Mouse (Mus musculus) brown adipose tissue, adult 24 weeks (tissue): ENCODE measurements around the gene Hfe2. TPM values are rescaled to one million over a fixed set of nuclear protein-coding genes. Genes with fewer than 3 reads are reported as not detected.
A peak's percentile ranks its signal among the peaks of the same experiment; 100 is the strongest.
"Not testable (repeated sequence)": the region's sequence is repeated elsewhere in the genome, so short reads cannot be mapped to it uniquely, and the experiment has no call there.

ENCODE experiments used
- H3K27ac ChIP-seq: fragments of 200-500 bp; replicated peaks from 2 replicates; pipeline ENCODE4 v1.5.1; 2012; ENCODE audit warnings: low read depth, mild to moderate bottlenecking, low read length
- H3K4me1 ChIP-seq: fragments of 200-500 bp; 2 replicates; pipeline ENCODE4 v1.6.1; 2012; ENCODE audit warnings: low read length, mixed read lengths; ENCODE audit not compliant: control insufficient read depth, insufficient read depth, insufficient read length
- H3K4me3 ChIP-seq: fragments of 200-500 bp; 2 replicates; pipeline ENCODE4 v1.5.1; 2012; ENCODE audit warnings: low read depth, mild to moderate bottlenecking, low read length, moderate library complexity; ENCODE audit not compliant: insufficient read depth
- polyA plus RNA-seq: library from polyadenylated mRNA; stranded (reverse); fragments of >200 nt; gene quantifications from 2 replicates; pipeline ENCODE4 v1.2.4, GENCODE M21; 2012; ENCODE audit not compliant: missing spikeins, insufficient read depth, insufficient read length

The Hfe2 gene
- polyA plus RNA-seq, 1 experiment, result 5.4 TPM

DNA sequence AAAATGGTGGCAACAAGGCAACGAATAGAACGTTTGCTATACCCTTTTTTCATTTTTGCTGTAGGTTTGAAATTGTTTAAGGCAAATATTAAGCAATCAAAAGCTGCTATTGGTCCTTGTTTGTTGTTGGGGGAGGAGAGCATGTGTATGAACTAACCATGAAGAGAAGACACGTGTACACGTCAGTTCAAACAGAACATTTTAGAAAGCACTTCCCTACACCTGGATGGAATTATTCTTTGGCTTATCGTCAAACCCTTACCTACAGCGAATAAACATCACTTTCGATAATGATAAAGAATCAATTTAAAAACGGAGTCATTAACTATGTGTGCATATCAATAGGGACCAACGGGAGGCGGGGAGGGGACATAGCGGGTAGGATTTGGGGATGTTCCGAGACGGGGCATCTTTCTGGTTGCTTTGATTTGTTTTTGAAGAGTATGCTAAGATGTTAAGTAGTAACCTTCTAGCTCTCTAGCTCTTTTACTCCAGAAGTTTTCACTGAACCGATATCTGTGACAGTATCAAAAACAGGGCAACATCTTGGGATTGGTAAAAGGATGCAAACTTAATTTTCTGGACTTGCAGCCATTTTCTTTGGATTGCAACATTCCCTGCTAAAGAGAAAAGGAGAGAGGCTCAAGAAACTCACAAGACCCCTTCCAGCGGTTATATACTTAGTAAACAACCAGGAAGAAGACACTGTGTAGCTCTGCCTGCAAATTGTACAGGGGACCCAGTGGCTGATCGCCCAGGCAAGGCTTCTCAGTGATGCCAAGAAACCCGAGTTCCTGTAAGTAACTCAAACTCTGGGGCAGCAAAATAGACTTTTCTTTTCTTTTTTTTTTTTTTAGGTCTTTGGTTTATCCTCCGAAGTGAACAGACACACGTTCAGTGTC, 22.5 kb upstream of the Hfe2 start:
- Histone ChIP-seq H3K4me1 (no peaks in the 10 kb centered on the region), H3K4me3 (peak overlapping the region; percentile 75), H3K27ac (no peak overlapping the region)

DNA sequence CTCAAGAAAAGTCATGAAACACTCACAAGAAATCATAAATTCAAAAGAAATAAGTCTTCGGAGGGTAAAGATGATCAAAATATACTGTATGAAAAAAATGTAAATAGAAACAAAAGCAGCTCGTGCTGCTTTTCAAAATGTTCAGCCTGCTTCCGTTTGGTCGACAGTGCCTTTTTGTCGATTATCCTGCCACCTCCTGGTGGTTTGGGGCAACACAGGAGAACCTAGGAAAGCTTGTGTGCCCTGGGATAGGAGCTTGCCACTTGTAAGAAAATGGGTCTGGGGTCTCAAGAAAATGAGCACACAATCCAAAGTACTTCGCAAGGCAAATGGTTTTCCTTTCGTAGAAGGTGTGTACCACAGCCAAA, 21.9 kb upstream of the Hfe2 start:
- H3K4me3 ChIP-seq, result peak overlapping the region; percentile 75
- no peak overlapping the region for H3K27ac ChIP-seq
- H3K4me1 ChIP-seq, result no peaks in the 10 kb centered on the region

DNA sequence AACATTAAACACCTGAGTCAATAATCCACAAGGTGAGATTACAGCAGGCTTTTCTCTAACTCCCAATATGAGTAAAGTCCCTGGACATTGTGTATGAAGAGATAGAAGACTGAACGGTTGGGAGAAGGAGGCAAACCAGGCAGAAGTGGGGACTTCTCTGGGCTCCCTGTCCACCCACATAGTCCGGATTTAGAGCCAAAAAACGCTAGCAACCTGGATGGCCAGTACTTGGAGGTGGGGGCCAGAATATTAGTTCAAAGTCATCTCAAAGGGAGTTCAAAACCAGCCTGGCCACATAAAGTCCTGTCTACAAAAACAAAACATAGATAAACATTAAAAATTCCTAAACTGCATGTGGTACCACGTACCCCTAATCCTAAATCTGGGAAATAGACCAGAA, 21.0 kb upstream of the Hfe2 start:
- Histone ChIP-seq H3K4me3 (no peak overlapping the region), H3K4me1 (no peaks in the 10 kb centered on the region), H3K27ac (no peak overlapping the region)

DNA sequence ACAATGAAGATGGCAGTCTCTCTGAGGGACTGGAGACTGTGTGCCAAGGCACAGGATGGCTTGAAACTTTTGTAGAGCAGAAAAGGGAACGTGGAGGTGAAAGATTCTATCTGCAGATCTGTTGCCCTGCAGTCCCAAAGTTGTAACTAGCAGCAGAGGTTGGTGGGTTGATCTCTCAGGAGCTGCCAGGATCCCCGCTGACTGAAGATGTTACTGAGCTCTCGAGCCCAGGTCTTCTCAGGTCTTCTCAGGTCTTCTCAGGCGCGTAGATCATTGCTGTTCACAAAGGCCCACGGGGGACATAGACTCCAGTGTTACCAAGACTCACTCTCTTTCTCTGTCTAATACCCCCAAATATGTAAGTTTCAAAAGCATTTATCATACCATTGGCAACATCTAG, 20.0 kb upstream of the Hfe2 start:
- Histone ChIP-seq H3K4me3 (no peak overlapping the region), H3K4me1 (no peaks in the 10 kb centered on the region), H3K27ac (no peak overlapping the region)

DNA sequence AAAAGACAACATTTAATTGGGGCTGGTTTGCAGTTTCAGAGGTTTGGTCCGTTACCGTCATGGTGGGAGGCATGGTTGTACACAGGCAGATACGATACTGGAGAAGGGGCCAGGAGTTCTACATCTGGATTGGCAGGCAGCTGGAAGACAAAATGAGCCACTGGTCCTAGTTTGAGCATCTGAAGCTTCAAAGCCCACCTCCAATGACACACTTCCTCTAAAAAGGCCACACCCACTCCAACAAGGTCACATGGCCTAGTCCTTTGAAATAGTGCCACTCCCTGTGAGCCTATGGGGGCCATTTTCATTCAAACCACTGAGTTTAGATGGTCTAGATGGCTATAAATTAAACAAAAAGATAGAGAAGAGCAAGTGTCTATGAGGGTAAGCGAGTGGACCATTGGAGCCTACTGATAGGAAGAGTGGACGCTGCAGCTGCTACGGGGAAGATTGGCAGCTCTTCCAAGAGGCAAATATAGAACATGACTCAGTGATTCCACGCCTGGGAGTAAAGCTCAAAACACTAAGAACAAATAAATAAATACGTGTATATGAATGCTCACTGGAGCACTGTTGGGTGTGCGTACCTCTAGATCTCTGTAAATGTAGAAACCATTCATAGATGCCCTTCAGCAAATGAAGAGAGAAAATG, 18.4 kb upstream of the Hfe2 start:
- Histone ChIP-seq H3K4me3 (no peak overlapping the region), H3K27ac (no peak overlapping the region), H3K4me1 (no peaks in the 10 kb centered on the region)

DNA sequence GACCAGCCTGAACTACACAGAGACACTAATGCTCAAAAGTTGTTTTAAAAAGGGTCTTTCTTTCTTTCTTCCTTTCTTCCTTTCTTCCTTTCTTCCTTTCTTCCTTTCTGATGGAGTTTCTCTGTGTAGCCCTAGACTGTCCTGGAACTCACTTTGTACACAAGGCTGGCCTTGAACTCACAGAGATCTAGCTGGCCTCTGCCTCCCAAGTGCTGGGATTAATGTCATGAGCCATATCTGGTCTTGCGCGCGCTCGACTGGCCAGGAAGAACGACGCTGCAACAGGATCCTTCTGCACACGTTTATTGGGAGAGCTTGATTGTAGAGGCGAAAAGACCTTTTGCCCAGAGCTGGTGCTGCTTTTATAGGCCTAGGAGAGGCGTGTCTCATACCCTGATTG, 17.0 kb upstream of the Hfe2 start:
- not testable (repeated sequence) for H3K4me3 ChIP-seq, H3K4me1 ChIP-seq, H3K27ac ChIP-seq

DNA sequence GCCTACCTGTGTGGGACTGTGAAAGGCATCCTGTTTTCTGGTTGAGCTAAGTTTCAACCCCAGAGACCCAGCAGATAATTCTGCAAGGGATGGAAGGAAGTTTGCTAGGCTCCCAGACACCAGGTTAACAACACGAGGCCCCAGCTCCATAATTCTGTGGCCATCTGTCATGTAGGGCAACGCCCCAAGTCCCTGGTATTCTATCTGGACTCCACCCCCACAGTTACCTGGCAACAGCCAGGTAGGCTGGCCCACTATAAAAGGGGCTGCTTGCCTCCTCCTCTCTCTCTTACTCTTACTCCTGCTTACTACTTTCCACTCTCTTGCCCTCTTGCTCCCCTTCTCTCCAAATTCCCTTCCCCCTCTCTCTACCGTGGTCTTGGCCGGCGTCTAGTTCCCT, 4.8 kb upstream of the Hfe2 start:
- Histone ChIP-seq H3K27ac (no peak overlapping the region), H3K4me1 (no peaks in the 10 kb centered on the region)

DNA sequence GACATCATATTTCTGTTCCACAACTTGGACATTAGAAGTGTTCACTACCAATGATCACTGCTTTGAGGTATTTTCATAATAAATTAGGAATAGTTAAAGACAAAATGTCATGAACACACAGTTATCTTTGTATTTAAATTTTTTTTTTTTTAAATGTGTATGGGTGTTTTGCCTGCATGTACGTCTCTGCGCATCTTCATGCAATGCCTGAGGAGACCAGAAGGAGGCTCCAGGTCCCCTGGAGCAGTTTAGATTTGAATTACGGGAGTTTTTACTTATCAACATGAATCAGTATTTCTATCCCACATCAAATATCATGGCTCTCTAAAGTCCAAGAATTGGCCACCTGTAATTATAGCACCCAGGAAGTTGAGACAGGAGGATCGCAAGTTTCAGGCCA, 2.8 kb upstream of the Hfe2 start:
- Histone ChIP-seq H3K27ac (no peak overlapping the region), H3K4me3 (no peak overlapping the region), H3K4me1 (no peaks in the 10 kb centered on the region)

More for the DNA sequence above, 4.8 kb upstream of the Hfe2 start:
- no peak overlapping the region for H3K4me3 ChIP-seq

DNA sequence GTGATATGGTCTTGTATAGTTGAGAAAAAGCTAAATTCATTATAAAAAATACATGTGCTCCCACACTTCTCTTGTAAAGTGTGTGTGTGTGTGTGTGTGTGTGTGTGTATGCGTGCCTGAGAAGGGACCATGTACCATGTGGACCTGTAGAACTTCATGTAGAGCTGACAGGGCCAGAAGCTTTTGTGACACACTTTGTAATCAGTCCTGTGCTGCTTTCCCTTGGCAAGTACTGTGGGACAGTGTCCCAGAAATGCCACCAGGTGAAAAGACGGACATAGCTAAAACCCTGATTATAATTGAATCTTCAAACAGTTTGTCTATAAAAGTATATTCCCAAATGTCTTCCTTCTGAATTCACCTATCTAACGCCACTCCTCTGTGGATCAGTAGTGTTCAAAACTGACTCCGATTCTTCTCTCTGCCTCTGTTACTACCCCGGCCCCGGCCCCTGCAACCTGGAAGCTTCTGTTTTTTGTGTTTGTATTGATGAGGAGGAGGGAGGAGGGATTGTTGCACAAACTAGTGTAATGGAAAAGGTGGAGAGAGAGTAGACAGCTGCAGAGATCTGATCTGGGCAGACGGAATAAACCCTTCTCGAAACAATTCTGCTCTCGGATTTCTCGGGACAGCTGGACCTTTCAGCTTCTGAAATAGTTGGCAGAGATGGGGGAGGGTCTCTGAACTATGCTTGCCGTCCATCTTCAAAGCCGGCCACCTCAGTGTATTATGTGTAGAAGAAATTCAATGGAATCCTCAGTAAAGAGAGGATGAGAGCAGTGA, 753 bp upstream of the Hfe2 start:
- Histone ChIP-seq H3K27ac (no peak overlapping the region), H3K4me3 (no peak overlapping the region), H3K4me1 (no peaks in the 10 kb centered on the region)

DNA sequence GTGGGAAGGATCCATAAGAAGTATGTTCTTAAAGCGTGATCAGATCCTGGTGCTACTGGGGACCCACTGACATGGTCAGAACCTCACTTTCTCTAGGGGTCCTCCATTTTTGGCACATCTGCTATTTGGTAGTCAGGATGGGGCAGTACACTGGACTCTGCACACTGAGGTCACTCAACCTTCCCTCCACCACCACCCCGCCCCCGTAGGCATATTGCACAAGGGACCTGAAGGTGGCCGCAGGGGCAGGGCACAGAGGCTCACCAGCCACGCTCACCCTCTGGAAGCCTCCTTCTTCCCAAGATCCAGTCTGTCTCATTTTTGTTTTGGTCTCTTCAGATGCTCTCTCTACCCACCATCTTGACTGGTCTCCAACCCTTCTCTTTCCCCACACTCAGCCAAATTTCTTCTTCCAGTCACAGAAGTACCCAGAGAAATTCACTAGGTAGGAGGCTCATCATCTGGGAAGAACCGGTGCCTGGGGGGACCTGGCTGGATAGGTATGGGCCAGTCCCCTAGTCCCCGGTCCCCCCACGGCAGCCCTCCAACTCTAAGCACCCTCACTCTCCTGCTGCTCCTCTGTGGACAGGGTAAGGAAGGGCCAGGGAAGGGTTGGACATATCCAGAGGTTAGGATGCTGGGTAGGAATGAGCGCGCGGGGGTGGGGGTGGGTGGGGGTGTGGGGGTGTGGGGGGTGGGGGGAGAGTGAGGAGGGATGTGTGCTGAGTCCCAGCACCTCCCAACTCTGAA, 1.2 kb downstream of the Hfe2 start:
- no peak overlapping the region for H3K4me3 ChIP-seq
- no peak overlapping the region for H3K27ac ChIP-seq
- no peaks in the 10 kb centered on the region for H3K4me1 ChIP-seq

DNA sequence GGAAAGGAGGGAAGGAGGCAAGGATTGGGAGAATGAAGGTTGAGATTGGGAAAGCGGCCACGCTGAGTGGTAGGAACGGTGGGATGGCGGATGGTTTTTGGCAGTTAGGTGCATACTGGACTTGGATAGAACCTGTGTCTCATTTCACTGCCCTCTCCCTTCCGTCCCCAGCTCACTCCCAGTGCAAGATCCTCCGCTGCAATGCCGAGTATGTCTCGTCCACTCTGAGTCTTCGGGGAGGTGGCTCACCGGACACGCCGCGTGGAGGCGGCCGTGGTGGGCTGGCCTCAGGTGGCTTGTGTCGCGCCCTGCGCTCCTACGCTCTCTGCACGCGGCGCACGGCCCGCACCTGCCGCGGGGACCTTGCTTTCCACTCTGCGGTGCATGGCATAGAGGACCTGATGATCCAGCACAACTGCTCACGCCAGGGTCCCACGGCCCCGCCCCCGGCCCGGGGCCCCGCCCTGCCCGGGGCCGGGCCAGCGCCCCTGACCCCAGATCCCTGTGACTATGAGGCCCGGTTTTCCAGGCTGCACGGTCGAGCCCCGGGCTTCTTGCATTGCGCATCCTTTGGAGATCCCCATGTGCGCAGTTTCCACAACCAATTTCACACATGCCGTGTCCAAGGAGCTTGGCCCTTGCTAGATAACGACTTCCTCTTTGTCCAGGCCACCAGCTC, 2.0 kb downstream of the Hfe2 start:
- H3K27ac ChIP-seq, result no peak overlapping the region

DNA sequence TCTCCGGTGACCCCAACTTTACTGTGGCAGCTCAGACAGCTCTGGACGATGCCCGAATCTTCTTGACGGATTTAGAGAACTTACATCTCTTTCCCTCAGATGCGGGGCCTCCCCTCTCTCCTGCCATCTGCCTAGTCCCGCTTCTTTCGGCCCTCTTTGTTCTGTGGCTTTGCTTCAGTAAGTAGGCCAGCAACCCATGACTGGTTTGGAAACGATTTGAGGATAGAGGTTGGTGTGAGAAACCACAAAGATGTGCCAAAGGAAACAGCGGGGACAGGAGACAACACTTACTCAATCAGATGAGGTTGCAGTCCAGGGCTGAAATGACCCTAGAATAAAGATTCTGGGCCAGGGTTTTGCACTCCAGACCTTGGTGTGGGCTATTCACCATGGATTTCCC, 3.5 kb downstream of the Hfe2 start:
- H3K27ac ChIP-seq, result no peak overlapping the region
- H3K4me3 ChIP-seq, result no peak overlapping the region

More for the DNA sequence above, 2.0 kb downstream of the Hfe2 start:
- no peak overlapping the region for H3K4me3 ChIP-seq
- no peaks in the 10 kb centered on the region for H3K4me1 ChIP-seq

DNA sequence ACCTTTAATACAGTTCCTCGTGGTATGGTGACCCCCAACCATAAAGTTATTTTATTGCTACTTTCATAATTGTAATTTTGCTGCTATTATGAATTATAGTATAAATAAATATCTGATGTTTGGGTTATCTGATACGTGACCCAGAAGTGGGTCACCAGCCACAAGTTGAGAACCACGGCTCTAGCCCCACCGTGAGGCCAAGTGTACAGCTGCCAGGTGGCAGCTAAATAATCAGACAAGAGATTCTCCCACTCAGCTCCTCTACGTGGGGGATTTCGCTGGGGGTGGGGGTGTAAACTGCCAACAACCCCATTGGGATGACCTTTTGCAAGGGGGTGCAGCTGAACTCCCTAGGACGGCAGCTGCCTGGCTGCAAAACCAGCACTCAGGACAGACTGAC, 7.1 kb downstream of the Hfe2 start:
- Histone ChIP-seq H3K4me3 (no peak overlapping the region), H3K4me1 (no peaks in the 10 kb centered on the region), H3K27ac (no peak overlapping the region)

More for the DNA sequence above, 3.5 kb downstream of the Hfe2 start:
- no peaks in the 10 kb centered on the region for H3K4me1 ChIP-seq

DNA sequence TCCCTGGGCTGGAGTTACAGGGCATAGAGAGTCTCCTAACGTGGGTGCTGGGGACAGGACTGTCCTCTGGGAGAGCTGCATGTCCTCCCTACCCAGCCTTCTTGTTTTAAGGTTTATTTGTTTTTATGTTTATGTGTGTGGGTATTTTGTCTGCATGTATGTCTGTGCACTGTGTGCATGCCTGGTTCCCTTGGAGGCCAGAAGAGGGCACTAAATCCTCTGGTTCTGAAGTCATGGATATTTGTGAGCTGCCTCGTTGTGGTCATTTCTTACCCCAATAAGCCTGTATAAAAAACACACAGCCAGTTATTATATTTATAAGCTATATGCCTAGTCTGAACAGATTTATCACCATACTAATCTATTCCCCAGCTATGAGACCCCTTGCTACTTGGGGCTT, 9.3 kb downstream of the Hfe2 start:
- no peak overlapping the region for H3K4me3 ChIP-seq
- H3K4me1 ChIP-seq, result no peaks in the 10 kb centered on the region
- H3K27ac ChIP-seq, result no peak overlapping the region
